Mouse (Mus musculus) ZHBTc4 (cell line): Measurements from ENCODE around the gene Nipsnap1.
A peak's percentile ranks its signal among the peaks of the same experiment; 100 is the strongest.

Experiments
- DNase-seq: peaks from one replicate; pipeline ENCODE4 v3.0.0-alpha.2; 2011; ENCODE audit warnings: low read depth, low spot score

The Nipsnap1 gene

GRCm38 (mm10) chr11:4873755-4874475, at the start of gene Nipsnap1:
Nipsnap1 (plus strand) TSS chr11:4873951.
- DNase-seq = peak; percentile 93

GRCm38 (mm10) chr11:4826152-4826778, 47.5 kb upstream of the Nipsnap1 start:
- no peak for DNase-seq

GRCm38 (mm10) chr11:4827340-4827739, 46.4 kb upstream of the Nipsnap1 start:
- no peak for DNase-seq

- no peak for DNase-seq
Observed at GRCm38 (mm10) chr11:4827916-4828315, 45.8 kb upstream of the Nipsnap1 start.

- DNase-seq = no peak
Observed at GRCm38 (mm10) chr11:4831066-4831465, 42.7 kb upstream of the Nipsnap1 start.

GRCm38 (mm10) chr11:4833295-4833939, 40.3 kb upstream of the Nipsnap1 start:
- DNase-seq = no peak

GRCm38 (mm10) chr11:4835436-4835835, 38.3 kb upstream of the Nipsnap1 start:
- DNase-seq = no peak

GRCm38 (mm10) chr11:4836755-4837154, 37.0 kb upstream of the Nipsnap1 start:
- DNase-seq = peak; percentile 74

GRCm38 (mm10) chr11:4837342-4837741, 36.4 kb upstream of the Nipsnap1 start:
- DNase-seq = no peak

- DNase-seq = no peak
Observed at GRCm38 (mm10) chr11:4838235-4838634, 35.5 kb upstream of the Nipsnap1 start.

GRCm38 (mm10) chr11:4840942-4841526, 32.7 kb upstream of the Nipsnap1 start:
- no peak for DNase-seq

- peak; percentile 57 for DNase-seq
Observed at GRCm38 (mm10) chr11:4848483-4849248, 25.1 kb upstream of the Nipsnap1 start.

GRCm38 (mm10) chr11:4849258-4849943, 24.4 kb upstream of the Nipsnap1 start, which contains the start of gene Nf2:
Nf2 (minus strand) TSS chr11:4849536.
- peak; percentile 100 for DNase-seq

- DNase-seq = no peak
Observed at GRCm38 (mm10) chr11:4850404-4850803, 23.3 kb upstream of the Nipsnap1 start.

- DNase-seq = peak; percentile 78
Observed at GRCm38 (mm10) chr11:4853021-4853420, 20.7 kb upstream of the Nipsnap1 start.

- no peak for DNase-seq
Observed at GRCm38 (mm10) chr11:4854181-4854580, 19.6 kb upstream of the Nipsnap1 start.

- no peak for DNase-seq
Observed at GRCm38 (mm10) chr11:4858416-4858815, 15.3 kb upstream of the Nipsnap1 start.

- peak; percentile 38 for DNase-seq
Observed at GRCm38 (mm10) chr11:4860986-4861385, 12.8 kb upstream of the Nipsnap1 start.

GRCm38 (mm10) chr11:4861816-4862604, 11.7 kb upstream of the Nipsnap1 start:
- DNase-seq = peak; percentile 55

- no peak for DNase-seq
Observed at GRCm38 (mm10) chr11:4862730-4863129, 11.0 kb upstream of the Nipsnap1 start.
